Mouse (Mus musculus) cerebellum, adult 9-11 months (tissue): ENCODE results near the gene Gabarapl2.
A peak's percentile ranks its signal among the peaks of the same experiment; 100 is the strongest.

Experiments
- DNase-seq: peaks from one replicate; pipeline ENCODE4 v3.0.0; 2022

Gene Gabarapl2

GRCm38 (mm10) chr8:111940171-111941100 is at the start of gene Gabarapl2:
TSS of gene Gabarapl2 (plus strand) at chr8:111940703.
- peak; percentile 98 for DNase-seq

- DNase-seq: no peak
These were observed 49.6 kb upstream of the Gabarapl2 start for GRCm38 (mm10) chr8:111890911-111891303.

GRCm38 (mm10) chr8:111891983-111892382 is 48.5 kb upstream of the Gabarapl2 start:
- no peak for DNase-seq

GRCm38 (mm10) chr8:111892615-111893014 is 47.9 kb upstream of the Gabarapl2 start:
- no peak for DNase-seq

GRCm38 (mm10) chr8:111894955-111895354 is 45.5 kb upstream of the Gabarapl2 start:
- DNase-seq: no peak

GRCm38 (mm10) chr8:111898586-111898985 is 41.9 kb upstream of the Gabarapl2 start:
- DNase-seq: no peak

- no peak for DNase-seq
These were observed 38.4 kb upstream of the Gabarapl2 start for GRCm38 (mm10) chr8:111902080-111902479.

- DNase-seq: no peak
These were observed 34.9 kb upstream of the Gabarapl2 start for GRCm38 (mm10) chr8:111905500-111906121.

GRCm38 (mm10) chr8:111909621-111910450 is 30.7 kb upstream of the Gabarapl2 start, which contains the start of gene Chst5:
TSS of gene Chst5 (minus strand) at chr8:111910447.
- peak; percentile 50 for DNase-seq

- no peak for DNase-seq
These were observed 28.9 kb upstream of the Gabarapl2 start for GRCm38 (mm10) chr8:111911572-111911971.

GRCm38 (mm10) chr8:111912860-111913432 is 27.6 kb upstream of the Gabarapl2 start:
- no peak for DNase-seq

- DNase-seq: no peak
These were observed 20.8 kb upstream of the Gabarapl2 start for GRCm38 (mm10) chr8:111919663-111920062.

- no peak for DNase-seq
These were observed 19.5 kb upstream of the Gabarapl2 start for GRCm38 (mm10) chr8:111920971-111921370.

GRCm38 (mm10) chr8:111923383-111923804 is 17.1 kb upstream of the Gabarapl2 start:
- DNase-seq: peak; percentile 83

- no peak for DNase-seq
These were observed 15.5 kb upstream of the Gabarapl2 start for GRCm38 (mm10) chr8:111924976-111925375.

GRCm38 (mm10) chr8:111929648-111930344 is 10.7 kb upstream of the Gabarapl2 start:
- DNase-seq: no peak

GRCm38 (mm10) chr8:111931721-111932120 is 8.8 kb upstream of the Gabarapl2 start:
- no peak for DNase-seq

GRCm38 (mm10) chr8:111932580-111933336 is 7.7 kb upstream of the Gabarapl2 start:
- DNase-seq: peak; percentile 72

- DNase-seq: peak; percentile 95
These were observed 7.0 kb upstream of the Gabarapl2 start, which contains the start of gene Tmem231 for GRCm38 (mm10) chr8:111933348-111934076. TSS of gene Tmem231 (minus strand) at chr8:111933881.

GRCm38 (mm10) chr8:111934201-111934600 is 6.3 kb upstream of the Gabarapl2 start:
- DNase-seq: no peak
